Mouse (Mus musculus) CH12.LX (cell line): Measurements from ENCODE around the gene Slc45a3.

Experiments used
- CHD1 ChIP-seq: IDR thresholded peaks from 2 replicates; pipeline ENCODE4 v1.6.1; 2012; ENCODE audit warnings: low read depth, low read length, improper control_type of control experiment, inconsistent platforms
- CTCF ChIP-seq, 2 experiments: IDR thresholded peaks in 1 of 2; conservative IDR thresholded peaks in 1 of 2; 2 replicates each; pipeline ENCODE4 v1.5.1; 2011 to 2012; ENCODE audit warnings: low read depth in 2 of 2, low read length in 2 of 2, improper control_type of control experiment in 1 of 2, inconsistent platforms in 1 of 2, mild to moderate bottlenecking in 1 of 2, moderate library complexity in 1 of 2
- HCFC1 ChIP-seq: IDR thresholded peaks from 2 replicates; pipeline ENCODE4 v1.6.1; 2012; ENCODE audit warnings: low read depth, mild to moderate bottlenecking, inconsistent platforms, low read length, improper control_type of control experiment

GRCm38 (mm10) chr1:131962606-131963084, at the start of gene Slc45a3:
- TF ChIP-seq CTCF (conservative IDR thresholded peaks at IDR 0.05 in 1 of 2, IDR thresholded peaks at IDR 0.05 in 1 of 2; ENCODE audit: low read depth in 2 of 2, low read length in 2 of 2) (no peak), CHD1 (no peak), HCFC1 (no peak)
